Mouse (Mus musculus): ENCODE measurements around the gene Lnx2.

Lnx2 gene

GRCm38 (mm10) chr5:147018761-147019160, 57.6 kb downstream of the Lnx2 start:
- no peak for DNase-seq (ENCODE audit: low spot score)

- DNase-seq (ENCODE audit: low spot score): no peak
These were observed 58.9 kb downstream of the Lnx2 start for GRCm38 (mm10) chr5:147017526-147017925.

DNA sequence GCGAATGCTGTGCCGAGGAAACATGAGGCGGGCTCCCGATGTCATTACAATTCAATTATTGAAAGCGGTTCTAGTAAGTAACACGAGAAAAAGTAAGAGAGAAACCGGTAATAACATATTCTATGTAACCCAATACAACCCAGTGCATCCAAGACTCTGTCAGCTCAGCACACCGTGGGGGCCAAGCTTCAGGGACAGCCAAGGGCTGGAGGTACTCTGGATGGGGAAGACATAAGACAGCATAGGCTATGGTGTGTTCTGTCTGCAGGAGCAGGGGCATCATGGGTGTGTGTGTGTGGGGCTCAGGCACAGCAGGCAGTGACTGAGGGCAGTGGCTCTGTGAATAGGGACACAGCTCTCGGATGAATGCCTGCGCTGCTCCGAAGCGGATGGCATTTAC, 59.8 kb downstream of the Lnx2 start:
- DNase-seq (ENCODE audit: low spot score): no peak

- DNase-seq (ENCODE audit: low spot score): no peak
These were observed 61.2 kb downstream of the Lnx2 start for GRCm38 (mm10) chr5:147015191-147015590.

DNA sequence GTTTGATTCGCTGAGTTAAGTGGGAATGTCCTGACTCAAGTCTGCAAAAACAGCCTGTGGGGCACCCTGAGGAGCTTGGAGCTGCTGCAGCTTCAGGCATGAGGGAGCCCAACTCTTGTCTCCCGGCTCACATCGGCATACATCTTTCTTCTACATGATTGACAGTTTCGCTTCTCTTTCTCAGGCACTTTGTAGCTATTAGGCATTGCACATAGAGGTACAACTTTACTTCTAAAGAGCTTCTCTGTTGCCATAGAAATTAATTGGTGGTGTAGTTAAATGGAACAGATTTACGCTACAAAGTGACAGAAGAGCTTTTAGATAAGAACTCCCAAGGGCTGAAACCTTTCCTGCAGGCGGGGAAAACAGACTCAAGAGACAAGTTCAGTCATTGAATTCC, 62.5 kb downstream of the Lnx2 start:
- no peak for DNase-seq (ENCODE audit: low spot score)

- no peak for DNase-seq (ENCODE audit: low spot score)
These were observed 65.1 kb downstream of the Lnx2 start for GRCm38 (mm10) chr5:147011333-147011732.

GRCm38 (mm10) chr5:147003303-147003702, 73.1 kb downstream of the Lnx2 start:
- DNase-seq (ENCODE audit: low spot score): no peak

DNA sequence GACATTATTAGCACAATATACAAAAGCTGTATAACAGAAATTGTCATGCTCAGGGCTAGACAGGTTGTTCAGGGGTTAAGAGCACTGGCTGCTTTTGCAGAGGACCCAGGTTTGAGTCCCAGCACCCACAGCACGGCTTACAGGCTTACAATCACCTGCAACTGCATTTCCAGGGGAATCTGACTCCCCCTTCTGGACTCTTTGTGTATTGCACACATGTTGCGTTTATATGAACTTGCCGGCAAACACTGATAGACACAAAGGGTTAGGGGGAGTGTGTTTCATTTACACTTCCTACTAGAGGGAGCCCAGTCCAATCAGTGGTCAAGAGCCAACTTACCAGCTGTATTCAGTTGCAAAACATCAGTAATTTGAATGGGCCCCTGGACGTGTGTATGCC, 75.1 kb downstream of the Lnx2 start:
- DNase-seq (ENCODE audit: low spot score): no peak

DNA sequence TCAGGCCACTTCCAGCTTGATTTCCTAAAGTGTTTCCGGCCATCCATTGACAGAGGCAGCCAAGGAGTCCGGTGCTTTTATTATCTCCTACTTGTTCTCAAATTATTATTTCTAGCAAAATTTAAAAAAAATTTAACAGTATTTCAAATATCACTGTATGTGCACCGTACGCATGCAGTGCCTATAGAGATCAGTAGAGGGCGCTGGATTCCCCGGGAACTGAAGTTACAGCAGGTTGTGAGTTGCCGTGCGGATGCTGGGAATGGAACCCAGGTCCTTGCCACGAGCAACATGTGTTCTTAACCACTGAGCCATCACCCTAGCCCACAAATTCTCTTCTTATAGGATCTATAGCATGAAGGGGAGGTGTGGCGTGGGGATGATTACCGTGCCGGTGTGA, 77.6 kb downstream of the Lnx2 start:
- DNase-seq (ENCODE audit: low spot score): no peak

DNA sequence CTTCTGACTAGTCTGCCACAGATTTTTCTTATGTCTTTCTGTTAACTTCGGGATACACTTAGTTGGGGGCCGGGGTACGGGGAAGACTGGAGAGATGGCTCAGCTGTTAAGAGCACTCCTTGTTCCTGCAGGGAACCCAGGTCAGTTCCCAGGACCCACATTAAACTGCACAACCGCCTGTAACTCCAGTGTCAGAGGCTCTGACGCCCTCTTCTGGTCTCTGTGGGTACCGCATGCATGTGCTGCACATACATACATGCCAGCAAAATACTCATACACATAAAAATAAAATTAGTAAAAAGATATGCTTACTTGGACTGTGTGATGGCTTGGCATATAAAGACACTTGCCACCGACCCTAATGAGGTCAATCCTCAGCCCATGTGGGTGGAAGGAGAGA, 79.6 kb downstream of the Lnx2 start:
- DNase-seq (ENCODE audit: low spot score): no peak

DNA sequence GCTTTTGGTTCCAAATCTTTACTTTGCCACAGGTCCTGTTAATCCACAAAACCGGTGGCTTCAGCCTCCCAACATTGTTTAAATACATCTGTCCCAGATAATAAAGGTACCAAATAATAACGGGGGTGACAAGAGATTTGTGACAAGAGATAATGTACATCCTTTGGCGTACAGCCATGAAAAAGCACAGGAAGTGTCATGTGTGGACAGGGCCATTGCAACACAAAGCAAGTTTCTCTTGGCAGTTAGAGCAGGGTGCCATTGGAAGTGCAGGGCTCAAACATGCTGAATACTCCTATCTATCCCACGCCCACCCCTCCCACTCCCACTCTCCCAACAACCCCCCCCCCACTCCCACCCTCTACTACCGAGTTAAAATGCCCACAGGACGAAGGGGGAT, 81.4 kb downstream of the Lnx2 start:
- DNase-seq (ENCODE audit: low spot score): no peak

DNA sequence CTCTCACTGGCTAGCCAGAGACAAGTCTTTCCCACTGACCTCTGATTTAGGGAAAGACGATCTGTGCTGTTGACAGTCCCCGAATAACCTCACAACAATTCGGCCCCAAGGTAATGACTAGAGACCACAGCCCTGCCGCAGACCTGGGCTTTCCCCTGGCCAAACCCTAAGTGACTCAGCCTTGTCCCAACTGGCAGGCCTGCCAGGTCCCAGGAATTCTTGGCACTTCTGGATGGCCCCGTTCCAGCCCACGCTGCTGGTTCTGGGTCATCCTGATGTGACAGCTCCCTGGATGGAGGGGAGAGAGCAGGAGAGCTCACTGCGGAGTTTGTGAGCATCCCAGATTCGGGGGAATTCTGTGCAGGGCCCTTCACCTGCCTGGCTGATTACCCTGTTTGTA, 82.9 kb downstream of the Lnx2 start:
- DNase-seq (ENCODE audit: low spot score): no peak

- no peak for DNase-seq (ENCODE audit: low spot score)
These were observed 87.3 kb downstream of the Lnx2 start for GRCm38 (mm10) chr5:146989051-146989450.

DNA sequence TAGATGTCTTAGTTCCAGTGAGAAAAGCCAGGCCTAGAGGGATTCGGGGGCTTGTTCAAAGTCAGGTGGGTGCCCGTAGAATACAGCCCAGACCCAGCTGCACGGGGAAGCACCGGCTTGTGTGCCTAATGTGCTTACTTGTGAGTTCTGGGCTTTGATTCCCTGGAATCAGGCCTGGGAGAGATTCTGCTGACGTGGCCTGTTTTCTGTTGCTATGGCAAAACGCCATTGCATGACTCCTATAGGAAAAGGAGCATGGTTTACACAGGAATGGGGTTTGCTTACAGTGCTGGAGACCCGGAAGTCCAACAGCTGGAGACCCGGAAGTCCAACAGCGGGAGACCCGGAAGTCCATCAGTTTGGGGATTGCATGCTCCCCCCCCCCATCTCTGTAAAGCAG, 88.8 kb downstream of the Lnx2 start:
- no peak for DNase-seq (ENCODE audit: low spot score)

DNA sequence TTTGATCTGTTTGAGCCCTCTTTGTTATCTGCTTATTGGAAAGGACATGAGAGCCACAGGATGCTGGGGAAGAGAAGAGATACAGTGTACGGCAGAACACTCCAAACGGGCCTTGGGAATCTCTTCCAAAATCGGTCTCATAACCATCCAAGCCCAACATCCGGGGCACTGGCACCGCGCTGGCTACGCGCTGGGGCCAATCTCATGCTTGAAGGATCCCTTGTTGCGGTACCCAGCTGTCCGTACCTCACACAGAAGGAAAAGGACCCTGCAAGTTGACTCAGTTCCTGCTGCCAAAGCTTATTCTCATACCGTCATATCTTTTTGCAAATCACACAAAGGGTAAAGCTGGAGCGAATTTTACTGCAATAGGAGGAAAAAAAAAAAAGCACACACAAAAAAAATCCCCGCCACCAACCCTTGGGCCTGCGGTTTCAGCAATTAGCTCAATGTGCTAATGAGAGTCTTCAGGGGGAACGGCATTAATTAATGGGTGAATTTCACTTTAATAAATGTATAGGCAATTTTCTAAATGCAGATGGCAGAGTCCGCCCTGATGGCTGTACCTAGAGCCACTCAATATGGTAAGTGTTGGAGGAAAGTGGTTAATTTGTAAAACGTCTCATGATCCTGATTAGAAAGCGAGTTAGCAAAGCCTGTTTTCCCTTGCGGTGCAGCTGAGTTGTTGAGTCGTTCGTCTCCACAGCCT, 90.5 kb downstream of the Lnx2 start:
- DNase-seq (ENCODE audit: low spot score): no peak

DNA sequence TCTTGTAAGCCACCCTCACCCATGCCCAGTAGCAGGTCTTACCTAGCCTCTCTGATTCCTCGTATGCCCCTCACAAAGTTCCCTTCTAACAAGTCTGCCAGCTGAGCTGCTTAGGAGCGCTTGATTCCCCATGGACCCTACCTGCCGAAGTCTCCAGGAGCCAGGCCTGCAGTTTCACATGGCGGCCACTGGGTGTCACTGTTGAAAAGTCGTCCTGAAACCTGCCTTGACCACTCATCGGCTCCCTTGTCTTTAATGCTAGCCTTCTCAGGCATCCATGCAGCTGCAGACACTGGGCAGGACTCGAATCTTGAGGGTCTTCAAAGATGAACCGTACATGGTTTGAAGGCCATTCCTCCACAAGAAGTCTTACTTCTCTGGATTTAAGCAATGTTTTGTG, 93.2 kb downstream of the Lnx2 start:
- peak; percentile 15 for DNase-seq (ENCODE audit: low spot score)

GRCm38 (mm10) chr5:146981376-146981775, 95.0 kb downstream of the Lnx2 start:
- no peak for DNase-seq (ENCODE audit: low spot score)

GRCm38 (mm10) chr5:146974781-146975123, 101.6 kb downstream of the Lnx2 start:
- no peak for DNase-seq (ENCODE audit: low spot score)

GRCm38 (mm10) chr5:146973858-146974780, 102.3 kb downstream of the Lnx2 start:
- DNase-seq (ENCODE audit: low spot score): no peak

GRCm38 (mm10) chr5:146973353-146973752, 103.0 kb downstream of the Lnx2 start:
- no peak for DNase-seq (ENCODE audit: low spot score)

DNA sequence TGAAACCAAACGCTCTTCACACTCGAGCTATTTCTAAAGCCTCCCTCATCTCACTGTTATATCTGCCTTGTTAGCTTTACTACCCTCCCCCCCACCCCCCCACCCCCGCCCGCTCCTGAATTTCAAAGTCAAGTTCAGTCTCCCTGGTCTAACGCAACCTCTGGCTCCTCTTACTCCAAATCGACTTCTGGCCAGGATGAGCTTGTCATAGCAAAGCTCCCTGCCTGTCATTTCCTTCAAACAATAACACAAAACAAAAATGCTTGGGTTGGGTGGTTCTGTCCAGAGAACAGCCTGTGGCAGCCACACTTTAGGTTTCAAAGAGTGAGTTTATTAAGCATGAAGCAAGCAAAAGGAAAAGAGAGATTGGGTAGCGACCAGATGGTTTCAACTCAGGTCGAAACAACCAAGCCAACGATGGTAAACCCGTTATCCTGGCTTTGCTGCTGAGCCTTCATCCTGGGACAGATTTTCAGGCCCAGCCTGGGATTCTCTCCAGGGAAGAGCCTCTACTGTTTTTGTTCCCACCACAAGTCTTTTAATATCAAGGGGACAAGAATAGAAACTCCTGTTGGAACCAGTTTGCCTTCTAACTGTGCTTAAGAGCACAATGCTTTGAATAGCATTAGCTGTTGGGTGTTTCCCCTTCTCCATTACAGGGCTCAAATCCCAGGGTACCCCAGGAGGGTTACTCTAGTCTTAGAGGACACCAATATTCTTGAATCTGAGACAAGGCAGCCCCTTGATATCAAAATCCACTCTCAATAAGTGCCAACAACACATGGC, 104.4 kb downstream of the Lnx2 start:
- DNase-seq (ENCODE audit: low spot score): no peak

DNA sequence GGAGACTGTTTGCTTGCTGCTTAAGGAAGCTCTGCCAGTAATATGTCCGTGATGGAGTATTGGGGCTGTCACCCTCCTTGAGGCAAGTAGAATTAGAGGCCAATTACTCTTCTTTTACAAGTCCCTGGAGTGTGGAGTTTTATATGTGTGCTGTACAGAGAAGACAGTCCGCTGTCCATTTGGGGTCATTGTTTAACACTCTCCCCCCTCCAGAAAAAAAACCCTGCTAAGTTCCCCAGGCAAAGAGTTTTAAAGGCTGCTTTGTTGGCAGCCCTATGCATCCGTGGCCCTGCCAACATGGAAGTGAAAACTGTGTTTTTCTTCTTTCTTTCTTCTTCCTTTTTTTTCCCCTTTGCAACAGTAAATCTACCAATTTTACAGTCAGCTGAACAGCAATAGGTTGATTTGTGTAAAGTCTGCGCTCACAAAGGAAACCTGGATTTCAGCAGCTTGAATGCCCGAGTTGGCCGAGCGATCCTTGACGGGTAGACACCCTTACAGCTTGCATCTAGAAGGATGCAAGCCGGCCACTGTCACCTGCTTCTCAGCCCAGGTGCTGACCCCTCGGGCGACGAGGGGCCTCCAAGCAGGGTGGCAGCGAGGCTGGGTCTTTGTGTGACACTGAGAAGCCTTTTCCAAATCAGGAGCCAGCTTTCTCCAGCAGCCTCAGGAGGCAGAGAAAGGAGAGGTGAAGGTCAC, 107.5 kb downstream of the Lnx2 start:
- DNase-seq (ENCODE audit: low spot score): no peak

Measured in spleen, adult 12 weeks (tissue).